Mouse (Mus musculus) neutrophil, adult 59 days (primary cell): ENCODE data around the gene Ss18l2. TPM values are rescaled to one million over a fixed set of nuclear protein-coding genes. Genes with fewer than 3 reads are reported as not detected.

Experiments
- total RNA-seq, 2 experiments: library from RNA; stranded (reverse); gene quantifications; 1 replicate in 1 of 2; 2 replicates in 1 of 2; pipeline ENCODE4 v1.2.4; 2023

Gene Ss18l2
- 10 to 100 TPM; 16.4 to 21.6 TPM for total RNA-seq

GRCm38 (mm10) chr9:121709898-121710583 is at the start of gene Ss18l2:
Ss18l2 (plus strand) TSS chr9:121710329.

GRCm38 (mm10) chr9:121704646-121705625 is 5.2 kb upstream of the Ss18l2 start, which contains the start of gene Sec22c:
Sec22c (minus strand) TSS chr9:121705490.

GRCm38 (mm10) chr9:121718792-121719318 is 8.7 kb downstream of the Ss18l2 start, which contains the start of gene Nktr:
Nktr (plus strand) TSS chr9:121719169.

GRCm38 (mm10) chr9:121759091-121760081 is 49.3 kb downstream of the Ss18l2 start, which contains the start of gene Zfp651:
Zfp651 (plus strand) TSS chr9:121759330.

Other genes starting within 250 kb of the Ss18l2 start
- not detected for gene Cck, start 214.6 kb upstream of the Ss18l2 start, total RNA-seq
- gene Lyzl4, start 68.2 kb upstream of the Ss18l2 start, total RNA-seq, result not detected
- gene Vipr1, start 67.6 kb upstream of the Ss18l2 start, total RNA-seq, result 1 to 10 TPM in 1 of 2 experiments, under 1 TPM in 1; 0.33 to 1.7 TPM
- gene Sec22c, start 4.8 kb upstream of the Ss18l2 start, total RNA-seq, result 10 to 100 TPM; 28.1 to 36.0 TPM
- gene Nktr, start 8.8 kb downstream of the Ss18l2 start, total RNA-seq, result 100 to 1,000 TPM; 174 to 197 TPM
- under 1 TPM; 0.24 to 0.29 TPM for gene Zfp651, start 49.0 kb downstream of the Ss18l2 start, total RNA-seq
- not detected for gene Klhl40, start 67.3 kb downstream of the Ss18l2 start, total RNA-seq
- not detected for gene Hhatl, start 82.2 kb downstream of the Ss18l2 start, total RNA-seq
- under 1 TPM in 1 of 2 experiments, not detected in 1; 0.15 TPM for gene Ccdc13, start 129.1 kb downstream of the Ss18l2 start, total RNA-seq
- 10 to 100 TPM; 31.9 to 32.1 TPM for gene Higd1a, start 148.0 kb downstream of the Ss18l2 start, total RNA-seq
- gene Ackr2, start 188.0 kb downstream of the Ss18l2 start, total RNA-seq, result not detected
- under 1 TPM in 1 of 2 experiments, not detected in 1; 0.18 TPM for gene Cyp8b1, start 206.0 kb downstream of the Ss18l2 start, total RNA-seq
- gene Fam198a, start 240.7 kb downstream of the Ss18l2 start, total RNA-seq, result under 1 TPM in 1 of 2 experiments, not detected in 1; 0.35 TPM